ENCODE assay signal across 8 mouse cellular contexts in the genomic region with DNA sequence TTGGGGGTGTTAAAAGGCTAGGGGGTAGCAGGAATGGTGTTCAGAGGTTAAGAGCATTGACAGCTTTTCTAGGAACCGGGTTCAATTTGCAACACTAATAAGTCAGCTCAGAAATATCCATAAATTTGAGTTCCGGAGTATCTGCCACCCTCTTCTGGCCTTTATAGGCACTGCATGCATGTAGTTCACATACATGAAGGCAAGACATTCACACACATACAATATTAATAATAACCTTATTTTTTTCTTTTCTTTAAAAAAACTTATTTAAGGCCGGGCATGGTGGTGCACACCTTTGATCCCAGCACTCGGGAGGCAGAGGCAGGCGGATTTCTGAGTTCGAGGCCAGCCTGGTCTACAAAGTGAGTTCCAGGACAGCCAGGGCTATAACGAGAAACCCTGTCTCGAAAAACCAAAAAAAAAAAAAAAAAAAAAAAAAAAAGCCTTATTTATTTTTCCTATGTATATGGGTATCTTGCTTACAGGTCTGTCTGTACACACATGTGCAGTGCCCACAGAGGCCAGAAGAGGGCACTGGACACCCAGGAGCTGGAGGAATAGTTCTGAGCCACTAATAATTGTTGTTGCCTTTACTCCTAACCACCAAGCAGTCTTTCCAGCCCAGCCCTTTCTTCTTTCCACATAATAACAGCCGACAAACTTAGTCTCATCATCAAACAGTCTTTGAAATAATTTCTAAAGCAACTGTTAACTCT. TPM values are rescaled to one million over a fixed set of nuclear protein-coding genes. Genes with fewer than 3 reads are reported as not detected.
DNase-seq lines count a peak whose midpoint lies in the region; ATAC-seq and TF ChIP-seq lines count a peak whose summit lies in the region.

No protein-coding gene starts in this region.

- no peaks in the 10 kb centered on the region for H3K9me3 ChIP-seq in forebrain, embryonic 10.5 days
- no peaks in the 10 kb centered on the region for H3K9me3 ChIP-seq in forebrain, embryonic 12.5 days
- no peaks in the 10 kb centered on the region for H3K9me3 ChIP-seq in lung, postnatal 0 days (ENCODE audit: low read length)

- no peak for ATAC-seq in forebrain, embryonic 12.5 days (ENCODE audit: low FRiP score)
- peak; percentile 72 for ATAC-seq in lung, postnatal 0 days

- H3K9ac ChIP-seq in forebrain, embryonic 12.5 days = no peak overlapping the region
- H3K9ac ChIP-seq in lung, postnatal 0 days (replicated peaks; ENCODE audit: low read depth) = no peak overlapping the region

- WGBS in forebrain, embryonic 10.5 days = 87% methylated on average over 9 of the region's 9 CpGs
- whole genome bisulfite sequencing in forebrain, embryonic 12.5 days = 85% methylated on average over 9 of the region's 9 CpGs
- 91% methylated on average over 9 of the region's 9 CpGs for WGBS in lung, postnatal 0 days
- whole genome bisulfite sequencing in spleen, adult 2 months = 83% methylated on average over 9 of the region's 9 CpGs

- no peak for TF ChIP-seq POLR2A in spleen, adult 2 months (IDR thresholded peaks at IDR 0.05; ENCODE audit: low read depth, low read length)

- H3K27ac ChIP-seq in forebrain, embryonic 10.5 days = no peak overlapping the region
- no peak overlapping the region for H3K27ac ChIP-seq in forebrain, embryonic 12.5 days
- no peak overlapping the region for H3K27ac ChIP-seq in lung, postnatal 0 days (ENCODE audit: low read length)
- H3K27ac ChIP-seq in spleen, adult 2 months (ENCODE audit: insufficient read depth, low read length) = no peak overlapping the region

- no peaks in the 10 kb centered on the region for H3K27me3 ChIP-seq in forebrain, embryonic 10.5 days (ENCODE audit: poor library complexity, severe bottlenecking)
- no peaks in the 10 kb centered on the region for H3K27me3 ChIP-seq in forebrain, embryonic 12.5 days
- no peaks in the 10 kb centered on the region for H3K27me3 ChIP-seq in lung, postnatal 0 days (replicated peaks; ENCODE audit: insufficient read depth, low read length)
- no peaks in the 10 kb centered on the region for H3K27me3 ChIP-seq in spleen, adult 2 months (ENCODE audit: control insufficient read depth, insufficient read depth, low read length)

- DNase-seq in forebrain, embryonic 10.5 days (ENCODE audit: extremely low spot score, low spot score) = peak; percentile 54
- DNase-seq in 3134 (ENCODE audit: extremely low read depth, insufficient read length, low spot score) = peak; percentile 29
- DNase-seq in adipocyte (ENCODE audit: low spot score) = peak; percentile 45
- DNase-seq in embryo, embryonic 11.5 days (ENCODE audit: low read depth, low spot score) = peak; percentile 45
- peak; percentile 43 to 79 for DNase-seq in kidney, adult 8-10 months
- DNase-seq in lung, postnatal 0 days (ENCODE audit: low spot score) = peak; percentile 80
- peak; percentile 70 to 72 for DNase-seq in spleen, adult 2 months (ENCODE audit: low read depth in 1 of 2, low spot score in 2 of 2)

- no peak overlapping the region for H3K4me2 ChIP-seq in forebrain, embryonic 12.5 days
- H3K4me2 ChIP-seq in lung, postnatal 0 days (replicated peaks; ENCODE audit: low read depth, low read length) = no peak overlapping the region

- no peaks in the 10 kb centered on the region for H3K4me1 ChIP-seq in forebrain, embryonic 10.5 days
- no peaks in the 10 kb centered on the region for H3K4me1 ChIP-seq in forebrain, embryonic 12.5 days
- H3K4me1 ChIP-seq in lung, postnatal 0 days (ENCODE audit: insufficient read depth, low read depth, low read length) = no peaks in the 10 kb centered on the region
- H3K4me1 ChIP-seq in spleen, adult 2 months (ENCODE audit: control insufficient read depth, insufficient read depth, insufficient read length) = no peaks in the 10 kb centered on the region

- peak; percentile 81 for TF ChIP-seq CTCF in lung, postnatal 0 days (IDR thresholded peaks at IDR 0.05)
- peak; percentile 88; the same call in 1 of the 2 replicates for TF ChIP-seq CTCF in spleen, adult 2 months (IDR thresholded peaks at IDR 0.05; ENCODE audit: extremely low read depth, insufficient read depth, insufficient read length, insufficient replicate concordance)

- TF ChIP-seq EP300 in lung, postnatal 0 days (IDR thresholded peaks at IDR 0.05) = no peak

- peaks cover 99% of the 10 kb centered on the region for H3K36me3 ChIP-seq in forebrain, embryonic 10.5 days (replicated peaks)
- H3K36me3 ChIP-seq in forebrain, embryonic 12.5 days (replicated peaks) = peaks cover 87% of the 10 kb centered on the region
- H3K36me3 ChIP-seq in lung, postnatal 0 days (ENCODE audit: insufficient read depth, low read length) = peaks cover 42% of the 10 kb centered on the region
- peaks cover 37% of the 10 kb centered on the region for H3K36me3 ChIP-seq in spleen, adult 2 months (ENCODE audit: control insufficient read depth, insufficient read depth, low read length)

- H3K4me3 ChIP-seq in forebrain, embryonic 10.5 days = no peak overlapping the region
- no peak overlapping the region for H3K4me3 ChIP-seq in forebrain, embryonic 12.5 days (replicated peaks)
- no peak overlapping the region for H3K4me3 ChIP-seq in lung, postnatal 0 days (ENCODE audit: low read depth, low read length)
- H3K4me3 ChIP-seq in spleen, adult 2 months (ENCODE audit: extremely low read depth, insufficient read depth, insufficient read length) = no peak overlapping the region

RNA-seq across cellular contexts. Expression of a gene that starts 9.6 kb away (rescaled TPM):
- 510 and 525 TPM in 2 replicates for polyA plus RNA-seq in forebrain, embryonic 10.5 days (2016; fragmentation: Nextera tagmentation; extraction: Ambion mirVana)
- 563 and 568 TPM in 2 replicates for polyA plus RNA-seq in forebrain, embryonic 12.5 days (2016; fragmentation: Nextera tagmentation; extraction: Ambion mirVana)
- polyA plus RNA-seq in lung, postnatal 0 days (2015; fragmentation: Nextera tagmentation; extraction: Ambion mirVana) = 166 and 180 TPM in 2 replicates
- 150 and 162 TPM in 2 replicates for polyA plus RNA-seq in spleen, adult 2 months (2012; rRNA removed)

RNA-seq across cellular contexts. Expression of a gene that starts 32.3 kb away (rescaled TPM):
- 22.6 and 24.1 TPM in 2 replicates for polyA plus RNA-seq in forebrain, embryonic 10.5 days (2016; fragmentation: Nextera tagmentation; extraction: Ambion mirVana)
- 34.5 and 35.1 TPM in 2 replicates for polyA plus RNA-seq in forebrain, embryonic 12.5 days (2016; fragmentation: Nextera tagmentation; extraction: Ambion mirVana)
- 29.2 and 29.6 TPM in 2 replicates for polyA plus RNA-seq in lung, postnatal 0 days (2015; fragmentation: Nextera tagmentation; extraction: Ambion mirVana)
- 21.2 and 28.3 TPM in 2 replicates for polyA plus RNA-seq in spleen, adult 2 months (2012; rRNA removed)

RNA-seq across cellular contexts. Expression of a gene that starts 38.3 kb away (rescaled TPM):
- 48.5 and 53.4 TPM in 2 replicates for polyA plus RNA-seq in forebrain, embryonic 10.5 days (2016; fragmentation: Nextera tagmentation; extraction: Ambion mirVana)
- 44.1 and 50.1 TPM in 2 replicates for polyA plus RNA-seq in forebrain, embryonic 12.5 days (2016; fragmentation: Nextera tagmentation; extraction: Ambion mirVana)
- polyA plus RNA-seq in lung, postnatal 0 days (2015; fragmentation: Nextera tagmentation; extraction: Ambion mirVana) = 24.3 and 24.7 TPM in 2 replicates
- polyA plus RNA-seq in spleen, adult 2 months (2012; rRNA removed) = 7.0 and 9.9 TPM in 2 replicates

Comparison
In these comparisons a context has a peak if more than half of its experiments do, and no peak if none do; other contexts are left out.
1. DNase-seq: peak in every context shown above with its lines; median percentile 80 in lung, postnatal 0 days; 71 in spleen, adult 2 months; 61 in kidney, adult 8-10 months; 54 in forebrain, embryonic 10.5 days; 45 in adipocyte; 45 in embryo, embryonic 11.5 days; 29 in 3134.